Mouse (Mus musculus) cerebellum, postnatal 4 days (tissue): ENCODE results near the gene Ankmy1.

Source experiments
- DNase-seq, 2 experiments: peaks; one replicate each; pipeline ENCODE4 v3.0.0; 2022; ENCODE audit warnings: low spot score in 2 of 2, mixed read lengths in 1 of 2

Gene Ankmy1

GRCm38 (mm10) chr1:92902786-92903185 is at the start of gene Ankmy1:
Ankmy1 (minus strand) TSS chr1:92902906.
- peak in 1 of 2 experiments; percentile 39 for DNase-seq

- DNase-seq: no peak
Observed at GRCm38 (mm10) chr1:92950607-92951006, 47.9 kb upstream of the Ankmy1 start, which contains the start of gene Gpr35. Gpr35 (plus strand) TSS chr1:92950865.

- peak in 1 of 2 experiments; percentile 21 for DNase-seq
Observed at GRCm38 (mm10) chr1:92949426-92949825, 46.7 kb upstream of the Ankmy1 start.

- no peak for DNase-seq
Observed at GRCm38 (mm10) chr1:92947966-92948365, 45.3 kb upstream of the Ankmy1 start.

GRCm38 (mm10) chr1:92943219-92943989 is 40.7 kb upstream of the Ankmy1 start:
- no peak for DNase-seq

DNA sequence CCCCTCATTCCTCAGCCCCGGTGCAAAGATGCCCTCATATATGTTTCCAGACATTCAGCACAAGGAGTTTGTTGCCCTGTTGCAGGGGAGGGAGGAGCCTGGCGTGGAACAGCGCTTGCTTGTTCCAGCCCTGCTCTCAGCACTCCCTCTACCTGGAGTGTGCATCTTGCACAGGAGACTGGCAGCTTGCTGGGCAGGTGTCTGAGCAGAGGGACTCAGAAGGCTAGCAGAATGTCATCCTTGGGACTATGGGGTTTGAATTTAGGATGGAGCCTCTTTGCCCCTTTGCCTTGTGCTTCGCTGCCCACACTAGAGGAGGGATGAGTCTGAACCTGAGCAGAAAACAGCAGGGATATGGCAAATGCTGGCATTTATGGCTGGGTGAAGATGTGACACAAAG is 37.0 kb upstream of the Ankmy1 start:
- no peak for DNase-seq

DNA sequence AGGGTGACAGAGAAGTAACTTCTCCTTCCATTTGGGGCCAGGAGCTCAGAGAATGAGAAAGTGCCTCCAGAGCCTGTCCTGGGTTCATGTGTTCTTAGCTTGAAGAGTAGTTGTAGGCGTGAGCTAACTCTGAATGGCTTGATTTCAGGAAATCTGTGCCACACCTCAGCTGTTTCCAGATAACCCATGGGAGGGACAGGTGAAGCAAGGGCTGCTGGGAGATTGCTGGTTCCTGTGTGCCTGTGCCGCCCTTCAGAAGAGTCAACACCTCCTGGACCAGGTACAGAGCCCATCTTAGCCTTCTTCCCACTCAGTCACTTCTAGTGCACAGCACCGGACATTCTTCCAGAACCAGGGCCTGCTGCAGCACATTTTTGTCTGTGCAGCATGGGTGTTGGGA is 35.1 kb upstream of the Ankmy1 start:
- no peak for DNase-seq

GRCm38 (mm10) chr1:92936467-92936866 is 33.8 kb upstream of the Ankmy1 start:
- no peak for DNase-seq

DNA sequence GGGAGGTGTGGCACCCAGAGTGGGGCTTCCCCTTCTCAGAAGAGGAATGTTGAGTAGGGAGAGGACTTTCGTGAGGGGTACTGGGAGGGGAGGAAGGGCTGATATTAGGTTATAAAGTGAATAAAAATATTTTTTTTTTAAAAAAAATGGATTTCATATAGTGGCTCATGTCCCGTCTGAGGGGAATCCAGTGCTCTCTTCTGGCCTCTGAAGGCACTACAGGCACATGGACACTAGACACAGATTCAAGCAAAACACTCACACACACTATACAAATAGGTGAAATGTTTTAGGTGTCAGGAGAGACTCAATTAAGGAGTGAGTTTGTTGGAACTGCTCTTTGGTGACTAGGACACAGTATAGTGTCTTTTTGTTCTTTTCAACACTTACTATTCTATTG is 33.3 kb upstream of the Ankmy1 start:
- no peak for DNase-seq

- peak in 1 of 2 experiments; percentile 65 for DNase-seq
Observed at GRCm38 (mm10) chr1:92935054-92935962, 32.6 kb upstream of the Ankmy1 start.

- peak; percentile 60 to 88 for DNase-seq
Observed at GRCm38 (mm10) chr1:92934182-92934827, 31.6 kb upstream of the Ankmy1 start, which contains the start of gene Capn10. Capn10 (plus strand) TSS chr1:92934376.

DNA sequence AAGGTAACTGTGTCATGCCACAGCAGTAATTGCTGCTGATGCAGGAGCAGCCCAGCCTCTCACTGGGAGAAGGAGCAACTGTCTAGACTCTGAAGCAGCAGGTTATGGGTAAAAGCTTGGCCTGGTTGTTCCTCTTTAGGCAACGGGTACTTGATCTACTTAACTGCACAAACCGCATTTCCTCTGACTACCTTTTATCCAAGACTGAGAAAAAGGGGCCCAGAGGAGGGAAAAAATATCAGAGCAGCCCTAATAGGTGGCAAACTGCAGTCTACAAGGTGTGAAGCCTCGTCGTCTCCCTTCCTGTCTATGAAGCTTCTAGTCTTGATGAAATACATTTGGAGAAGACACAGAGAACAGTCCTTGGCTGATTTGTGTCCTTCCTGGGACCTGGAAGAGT is 30.9 kb upstream of the Ankmy1 start:
- DNase-seq: no peak

DNA sequence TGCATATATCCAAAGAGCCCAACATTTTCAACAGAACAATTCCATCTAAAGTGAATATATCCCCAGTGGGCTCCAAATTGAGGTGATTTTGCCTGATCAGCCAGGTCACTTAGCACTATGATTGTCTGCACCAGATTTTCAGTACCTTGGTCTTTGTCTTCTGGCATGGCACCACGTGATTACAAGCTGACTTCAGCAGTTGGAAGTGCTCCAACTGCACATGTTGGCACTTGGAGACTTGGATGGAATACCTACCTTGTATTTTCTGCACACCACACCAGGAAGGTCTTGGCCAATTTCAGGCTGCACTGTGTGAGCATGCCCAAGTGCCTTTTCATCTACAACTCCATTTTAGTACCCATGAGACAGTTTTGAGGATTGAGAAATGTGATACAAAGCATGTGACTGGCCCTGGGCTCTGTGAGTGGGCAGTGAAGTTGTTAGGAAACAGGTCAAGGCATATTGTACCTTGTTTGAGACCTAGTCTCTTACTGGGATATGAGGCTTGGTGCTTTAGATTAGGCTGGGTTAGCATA is 27.5 kb upstream of the Ankmy1 start:
- no peak for DNase-seq

DNA sequence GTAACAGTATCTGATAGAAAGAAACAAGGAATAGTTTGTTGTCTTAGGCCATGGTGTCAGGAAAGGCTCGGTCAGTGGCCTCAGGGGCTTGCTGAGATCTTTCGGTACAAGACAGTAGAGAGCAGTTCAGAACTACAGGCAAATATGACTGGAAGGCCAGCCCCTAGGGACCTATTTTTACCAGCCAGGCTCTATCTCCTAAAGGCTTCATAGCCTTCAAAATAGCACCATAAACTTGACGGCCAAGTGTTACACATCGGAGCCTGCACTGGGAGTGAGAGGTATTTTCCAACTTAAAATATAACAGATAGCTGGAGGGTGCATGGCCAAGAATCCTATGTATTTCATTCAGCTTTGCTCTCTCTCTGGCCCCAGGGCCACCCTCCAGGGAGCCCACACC is 18.8 kb upstream of the Ankmy1 start:
- DNase-seq: no peak

DNA sequence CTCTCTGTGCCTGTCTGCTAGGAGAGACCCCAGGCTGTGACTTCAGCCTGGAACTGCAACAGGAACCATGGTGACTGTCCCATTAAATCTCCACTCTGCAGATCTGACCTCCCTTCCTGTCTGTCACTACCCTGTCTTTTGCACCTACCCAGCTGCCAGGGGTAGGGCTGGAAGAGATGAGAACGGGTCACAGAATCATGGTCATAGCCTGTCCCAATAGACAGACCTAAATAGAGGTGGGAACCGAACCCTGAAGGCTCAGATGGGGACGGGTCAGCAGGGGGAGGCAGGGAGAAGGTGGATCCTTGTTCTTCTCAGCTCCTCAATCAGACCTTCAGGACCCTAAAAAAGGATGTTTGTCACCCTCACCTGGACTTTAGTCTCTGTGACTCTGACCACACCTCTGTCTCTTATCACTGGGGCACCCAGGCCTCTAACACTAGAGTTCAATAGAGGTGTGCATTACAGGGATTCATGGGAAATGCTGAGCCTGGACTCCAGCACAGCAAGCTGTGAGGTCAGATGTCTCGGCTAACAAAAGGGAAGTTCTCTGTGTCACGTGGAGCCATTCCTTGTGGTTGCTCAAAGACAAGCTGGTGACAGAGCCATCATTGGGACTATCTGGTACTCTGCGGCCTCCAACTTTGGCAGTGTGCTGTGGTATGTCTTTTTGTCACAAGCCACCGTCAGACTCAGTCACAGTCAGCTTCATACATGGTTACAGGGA is 17.9 kb upstream of the Ankmy1 start:
- DNase-seq: no peak

GRCm38 (mm10) chr1:92919775-92920174 is 17.1 kb upstream of the Ankmy1 start:
- DNase-seq: no peak

- DNase-seq: no peak
Observed at GRCm38 (mm10) chr1:92919151-92919550, 16.4 kb upstream of the Ankmy1 start.

DNA sequence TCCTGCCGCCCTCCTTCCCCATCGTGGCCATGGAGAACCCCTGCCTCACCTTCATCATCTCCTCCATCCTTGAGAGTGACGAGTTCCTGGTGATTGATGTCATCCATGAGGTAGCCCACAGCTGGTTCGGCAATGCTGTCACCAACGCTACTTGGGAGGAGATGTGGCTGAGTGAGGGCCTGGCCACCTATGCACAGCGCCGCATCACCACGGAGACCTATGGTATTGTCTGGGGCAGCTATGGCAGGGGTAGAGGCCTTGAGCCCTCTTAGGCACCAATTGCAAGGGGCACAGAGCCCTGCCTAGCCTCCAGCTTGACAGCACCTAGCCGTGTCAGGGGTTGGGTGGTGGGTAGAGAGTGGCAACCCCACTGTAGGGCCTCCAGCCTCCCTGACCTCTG is 14.0 kb upstream of the Ankmy1 start:
- no peak for DNase-seq

DNA sequence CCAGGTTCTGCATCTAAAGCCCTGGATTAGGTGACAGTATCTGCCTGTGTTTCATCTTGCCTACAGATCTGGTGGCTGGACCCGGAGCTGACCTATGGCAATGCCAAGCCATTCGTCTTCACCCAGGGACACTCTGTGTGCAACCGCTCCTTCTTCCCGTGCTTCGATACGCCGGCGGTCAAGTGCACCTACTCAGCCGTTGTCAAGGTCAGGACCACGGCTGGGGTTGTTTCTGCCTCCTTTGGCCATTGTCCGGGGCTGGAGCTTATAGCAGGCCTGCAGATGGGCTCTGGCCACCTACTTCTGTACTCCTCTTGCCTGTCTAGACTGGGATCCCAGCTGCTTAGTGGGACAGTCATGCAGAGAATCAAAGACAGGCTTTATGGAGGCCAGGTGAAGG is 12.3 kb upstream of the Ankmy1 start:
- DNase-seq: peak in 1 of 2 experiments; percentile 12

DNA sequence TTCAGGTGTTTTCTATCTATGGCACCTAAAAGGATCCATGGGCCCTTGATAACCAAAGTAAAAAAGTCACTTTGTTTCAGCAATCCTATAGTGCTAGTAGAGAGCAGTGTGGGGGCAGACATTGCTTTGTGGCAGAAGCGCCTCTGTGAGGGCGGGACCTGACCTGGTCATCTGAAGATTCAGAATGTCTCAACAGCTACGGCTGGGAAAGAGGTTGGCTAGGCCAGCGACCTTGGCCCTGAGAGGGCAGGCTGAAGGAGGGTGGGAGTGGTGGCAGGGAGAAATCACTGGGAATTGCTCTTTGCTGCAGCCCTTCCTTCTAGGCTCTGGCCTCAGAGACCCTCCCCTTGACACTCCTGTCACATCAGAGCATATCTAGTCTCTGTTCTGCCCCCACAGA is 11.5 kb upstream of the Ankmy1 start:
- peak in 1 of 2 experiments; percentile 7 for DNase-seq

GRCm38 (mm10) chr1:92912286-92912685 is 9.6 kb upstream of the Ankmy1 start:
- DNase-seq: peak in 1 of 2 experiments; percentile 18
